Mouse (Mus musculus) cerebellum, adult 9-11 months (tissue): Measurements from ENCODE around the gene Arpc4.

ENCODE experiments used
- DNase-seq: peaks from one replicate; pipeline ENCODE4 v3.0.0; 2022

Gene Arpc4

DNA sequence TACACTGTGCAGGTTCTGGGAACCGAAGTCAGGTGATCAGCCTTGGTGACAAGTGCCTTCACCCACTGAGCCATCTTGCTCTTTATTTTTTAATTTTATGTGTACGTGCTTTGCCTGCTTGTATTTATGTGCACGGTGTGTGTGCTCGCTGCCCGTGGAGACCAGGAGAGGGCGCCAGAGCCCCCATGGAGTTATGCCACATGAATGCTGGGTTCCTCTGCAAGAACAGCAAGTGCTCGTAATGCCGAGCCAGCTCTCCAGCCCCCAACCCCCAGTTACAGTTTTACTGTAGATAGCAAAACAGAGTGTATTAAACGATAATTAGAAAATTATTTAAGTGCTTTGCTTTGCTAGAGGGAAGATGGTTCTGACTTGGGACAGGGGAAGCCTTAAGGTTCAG lies 28.8 kb downstream of the Arpc4 start:
- DNase-seq = no peak

DNA sequence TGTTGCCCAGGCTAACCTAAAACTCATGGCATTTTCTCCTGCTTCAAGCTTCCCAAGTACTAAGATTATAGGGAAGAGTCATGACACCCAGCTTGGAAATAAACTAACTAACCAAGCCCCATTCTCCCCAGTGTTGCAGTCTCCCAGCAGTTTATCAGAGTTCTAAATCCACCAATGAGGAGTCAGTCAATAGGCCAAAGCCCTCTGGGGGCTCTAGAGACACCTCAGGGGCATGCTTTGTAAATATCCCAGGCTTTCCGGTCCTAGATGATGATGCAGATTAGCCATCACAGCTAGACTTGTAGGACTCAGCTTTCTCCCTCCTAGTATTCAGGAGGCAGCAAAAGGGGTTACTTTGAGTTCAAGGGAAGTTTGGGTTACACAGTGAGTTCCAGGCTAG lies 32.1 kb downstream of the Arpc4 start:
- DNase-seq = no peak

DNA sequence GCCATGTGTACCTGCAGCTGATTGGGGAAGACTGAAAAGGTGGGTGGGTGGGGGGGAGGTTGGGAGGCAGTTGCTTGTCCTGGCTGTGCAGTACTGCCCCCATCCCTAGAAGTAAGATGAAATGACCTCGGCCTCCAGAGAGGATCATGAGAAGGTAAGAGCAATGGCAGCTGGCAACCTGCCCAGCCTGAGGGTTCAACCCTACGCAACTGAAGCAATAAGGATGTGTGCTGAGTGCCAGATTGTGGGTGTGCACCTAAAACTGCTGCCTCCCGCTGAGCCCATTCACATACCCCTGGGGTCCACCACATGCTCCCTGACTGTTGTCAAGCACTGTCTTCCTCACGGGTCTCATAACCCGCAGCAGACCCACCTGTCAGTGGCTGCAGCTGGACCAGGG lies 38.5 kb downstream of the Arpc4 start:
- DNase-seq = no peak

DNA sequence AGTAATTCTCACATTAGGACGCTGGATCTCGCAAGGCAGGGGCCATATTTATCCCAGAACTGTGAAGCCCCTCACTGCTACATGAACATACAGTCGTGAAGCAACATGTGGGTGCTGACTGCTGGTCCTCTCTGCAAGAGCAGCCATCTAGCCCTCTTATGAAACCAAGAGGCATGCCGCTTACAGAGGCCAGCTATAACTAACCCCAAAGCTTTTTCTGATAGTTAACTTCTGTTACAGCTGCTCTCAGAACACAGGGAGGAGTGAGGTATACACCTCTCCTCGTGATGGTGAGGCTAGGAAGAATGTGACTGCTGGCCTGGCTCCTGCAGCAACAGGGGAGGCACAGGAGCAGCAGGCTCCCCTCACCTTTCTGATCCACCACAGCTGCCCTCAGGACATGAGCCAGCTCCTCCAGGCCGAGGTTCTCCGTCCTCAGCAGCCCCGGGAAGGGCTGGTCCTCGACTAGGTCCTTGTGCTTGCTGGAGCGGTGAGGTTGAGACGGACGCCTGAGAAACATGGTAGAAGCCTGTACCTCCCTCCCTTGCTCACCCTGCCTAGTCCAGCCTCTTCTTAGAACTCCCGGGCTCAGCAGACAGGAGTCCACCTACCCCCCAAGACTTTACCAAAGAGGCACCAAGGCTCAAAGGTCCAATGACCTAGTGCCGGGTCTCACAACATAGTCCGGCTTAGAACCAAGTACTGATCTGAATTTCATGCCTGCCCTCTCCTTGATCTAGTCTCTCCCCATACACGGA lies 40.7 kb downstream of the Arpc4 start:
- DNase-seq = no peak

DNA sequence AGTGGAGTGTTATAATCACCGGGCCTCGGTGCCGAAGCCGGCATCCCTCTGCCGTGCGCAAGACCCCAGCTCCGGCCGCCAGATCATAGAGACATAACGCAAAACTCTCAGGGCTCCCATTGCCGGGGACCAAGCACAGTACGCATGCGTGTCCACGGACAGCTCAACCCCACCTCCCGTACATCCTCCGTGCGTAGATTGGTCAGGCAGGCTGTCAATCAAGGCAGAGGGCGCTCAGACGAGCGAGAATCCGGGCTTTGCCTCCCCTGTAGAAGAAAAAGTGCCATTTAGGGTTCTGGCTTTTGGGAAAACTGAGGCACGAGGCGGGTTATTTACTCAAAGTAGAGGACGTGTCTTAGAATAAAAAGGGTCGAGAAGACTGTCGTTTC lies 41.3 kb downstream of the Arpc4 start, which contains the start of gene Rpusd3:
Gene Rpusd3, minus strand, starts transcription at position 142 of the 389 bp plus-strand sequence.
- peak; percentile 97 for DNase-seq

DNA sequence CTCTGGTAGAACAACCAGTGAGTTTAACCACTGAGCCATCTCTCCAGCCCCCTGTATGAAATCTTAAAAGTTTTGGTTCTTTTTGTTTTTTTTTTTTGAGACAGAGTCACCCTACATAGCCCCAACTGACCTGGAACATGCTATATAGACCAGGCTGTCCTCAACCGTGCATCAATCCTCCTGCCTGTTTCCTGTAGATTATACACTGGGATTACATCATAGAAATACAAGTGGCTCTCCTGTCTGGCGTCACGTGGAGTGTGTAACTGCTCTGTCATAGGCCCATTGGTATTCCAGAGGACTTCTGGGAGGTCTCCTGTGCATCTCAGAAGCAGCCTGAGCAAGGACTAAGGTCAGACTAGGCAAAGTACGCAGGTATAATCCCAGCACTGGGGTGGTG lies 45.1 kb downstream of the Arpc4 start:
- DNase-seq = no peak

DNA sequence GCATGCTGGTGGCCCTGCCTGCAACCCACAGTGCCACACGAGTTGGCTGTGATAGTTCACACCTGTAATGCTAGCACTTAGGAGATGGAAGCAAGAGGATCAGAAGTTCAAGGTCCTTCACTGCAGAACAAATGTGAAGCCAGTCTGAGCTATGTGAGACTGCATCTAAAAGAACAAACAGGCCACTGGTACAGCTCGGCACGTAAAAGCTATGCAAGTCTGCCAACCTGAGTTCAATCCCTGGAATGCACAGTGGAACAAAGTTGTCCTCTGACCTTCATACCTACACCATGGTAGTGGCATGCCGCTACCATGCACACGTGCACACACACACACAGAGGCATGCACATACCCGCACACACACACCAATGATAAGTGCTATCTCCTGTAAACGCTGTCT lies 46.3 kb downstream of the Arpc4 start:
- no peak for DNase-seq

DNA sequence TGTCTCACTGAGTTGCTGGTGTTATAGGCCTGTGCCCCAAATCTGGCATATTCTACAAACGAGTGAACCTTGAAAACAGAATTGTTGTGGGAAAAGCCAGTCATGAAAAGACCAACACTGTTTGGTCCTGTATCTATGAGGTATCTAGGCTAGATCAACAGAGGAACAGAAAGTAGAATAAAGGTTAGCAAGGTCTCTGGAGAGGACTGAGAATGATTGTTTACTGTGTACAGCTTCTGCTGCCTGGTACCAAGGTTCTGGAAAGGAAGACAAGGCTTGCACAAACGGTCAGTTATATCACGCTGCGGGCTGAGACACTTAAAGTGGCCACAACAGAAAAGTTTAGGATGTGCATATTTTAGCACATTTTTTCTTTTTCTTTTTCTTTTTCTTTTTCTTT lies 48.8 kb downstream of the Arpc4 start:
- no peak for DNase-seq

DNA sequence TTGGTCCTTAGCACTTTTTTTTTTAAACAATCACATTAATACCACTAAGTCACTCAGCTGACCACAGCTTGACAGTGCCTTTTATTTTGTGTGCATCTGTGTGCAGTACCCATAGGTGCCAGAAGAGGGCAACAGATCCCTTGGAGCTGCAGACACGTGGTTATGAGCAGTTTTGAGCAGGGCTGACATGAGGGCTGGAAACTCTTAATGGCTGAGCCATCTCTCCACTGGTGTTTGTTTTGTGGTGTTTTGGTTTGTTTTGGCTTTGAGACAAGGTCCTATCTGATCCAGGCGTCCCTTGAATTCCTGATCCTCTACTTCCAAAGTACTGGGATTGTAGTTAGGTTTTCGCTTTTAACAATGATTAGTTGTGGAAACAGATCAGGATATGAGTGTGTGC lies 49.5 kb downstream of the Arpc4 start:
- no peak for DNase-seq

DNA sequence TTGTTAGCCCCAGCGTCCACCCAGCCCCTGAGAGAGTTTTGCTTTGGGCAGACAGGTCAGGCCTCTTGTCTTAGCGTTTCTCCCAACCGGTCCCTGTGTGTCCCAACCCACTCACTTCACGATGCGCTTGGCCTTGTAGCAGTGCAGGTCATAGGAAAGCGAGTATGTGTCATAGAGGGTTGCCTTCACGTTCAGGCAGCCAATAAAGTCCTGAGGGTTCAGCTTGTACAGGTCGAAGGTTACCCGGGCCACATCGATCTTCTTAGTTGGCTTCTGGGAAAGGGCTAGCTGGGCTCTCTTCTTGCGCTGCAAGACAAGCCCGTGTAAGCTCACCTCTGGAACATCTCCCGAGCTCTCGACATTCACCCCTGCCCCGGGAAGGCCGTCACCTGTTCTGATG lies 50.1 kb downstream of the Arpc4 start:
- DNase-seq = no peak

DNA sequence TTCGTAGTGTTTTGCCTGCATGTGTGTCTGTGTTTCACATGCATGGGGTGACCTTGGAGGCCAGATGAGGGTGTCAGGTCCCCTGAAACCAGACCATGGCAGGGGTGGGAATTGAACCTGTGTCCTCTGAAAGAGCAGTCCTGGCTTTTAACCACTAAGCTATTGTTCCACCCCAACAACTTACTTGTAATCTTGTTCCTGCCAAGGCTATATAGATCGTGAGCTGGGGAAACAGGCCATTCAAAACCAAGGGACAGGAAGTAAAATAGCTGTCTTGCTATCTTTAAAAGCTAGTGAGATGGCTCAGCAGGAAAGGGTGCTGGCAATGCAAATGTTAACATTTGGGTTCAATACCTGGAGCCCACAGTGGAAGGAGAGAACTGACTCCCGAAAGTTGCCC lies 52.0 kb downstream of the Arpc4 start:
- no peak for DNase-seq

DNA sequence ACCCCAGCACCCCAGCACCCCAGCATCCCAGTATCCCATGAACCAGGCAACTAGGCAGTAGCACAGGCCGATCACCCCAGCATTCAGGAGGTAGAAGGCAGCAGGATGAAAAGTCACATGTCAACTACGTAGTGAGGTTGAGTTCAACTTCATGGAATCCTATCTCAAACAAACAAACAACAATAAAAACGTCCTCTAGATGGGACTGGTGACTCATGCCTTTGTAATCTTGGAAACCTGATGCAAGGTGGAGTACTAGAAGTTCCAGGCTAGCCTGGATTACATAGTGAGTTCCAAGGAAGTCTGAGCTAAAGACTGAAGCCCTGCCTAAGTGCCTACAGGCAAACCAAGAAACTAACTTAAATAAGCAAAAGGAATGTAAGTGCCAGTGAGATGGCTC lies 52.9 kb downstream of the Arpc4 start:
- DNase-seq = no peak

DNA sequence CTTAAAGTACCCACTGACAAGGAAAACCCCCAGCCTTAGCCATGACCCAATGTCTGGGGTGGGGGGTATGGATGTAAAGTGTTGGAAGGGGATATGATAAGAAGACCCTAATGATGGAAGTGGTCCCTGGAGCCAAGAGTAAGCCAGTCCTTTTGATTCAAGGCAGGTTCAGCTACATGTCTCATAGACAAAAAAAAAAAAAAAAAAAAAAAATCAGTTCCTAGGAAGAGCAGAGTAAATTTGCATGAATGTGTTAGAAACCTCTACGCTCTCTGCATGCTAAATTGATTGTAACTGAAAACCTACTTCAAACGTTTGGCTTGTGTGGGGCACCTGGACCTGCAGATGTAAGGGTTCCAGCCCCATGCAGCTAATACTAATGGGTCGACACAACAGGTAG lies 53.9 kb downstream of the Arpc4 start:
- DNase-seq = no peak

DNA sequence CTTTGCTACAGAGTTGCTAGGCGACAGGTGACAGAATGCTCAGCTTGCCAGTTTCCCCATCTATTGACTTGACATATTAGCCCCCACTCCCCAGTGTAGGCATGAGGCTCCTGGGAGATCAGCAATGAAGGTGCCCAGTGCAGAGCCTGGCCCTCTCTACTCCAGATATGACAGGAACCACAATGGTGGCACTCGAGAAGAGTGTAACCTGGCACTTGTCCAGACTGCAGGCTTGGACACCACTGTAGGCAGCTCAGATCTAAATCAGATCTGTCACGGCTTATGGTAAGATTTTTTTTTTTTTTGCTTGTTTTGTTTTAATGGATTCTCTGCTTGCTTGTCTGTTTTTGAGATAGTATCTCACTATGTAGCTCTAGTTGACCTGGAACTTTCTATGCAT lies 55.7 kb downstream of the Arpc4 start:
- no peak for DNase-seq

DNA sequence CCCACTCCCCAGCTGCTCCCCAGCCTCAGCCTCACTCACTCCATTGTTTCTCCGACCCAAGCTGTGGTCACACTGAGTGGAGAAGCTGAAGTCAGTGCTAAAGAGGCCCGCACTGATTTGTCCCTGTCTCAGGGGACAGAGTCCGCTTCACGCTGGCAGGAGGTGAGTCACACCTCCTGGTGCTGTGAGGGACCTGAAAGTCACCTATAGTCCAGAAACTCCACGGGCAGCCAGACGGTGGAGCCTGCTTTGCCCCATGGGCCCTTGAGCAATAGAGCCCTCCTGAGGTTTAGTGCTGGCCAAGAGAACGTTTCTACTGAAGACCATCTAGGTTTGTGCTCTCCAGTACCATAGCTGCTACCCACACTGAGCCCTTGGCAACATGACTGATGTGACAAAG lies 56.8 kb downstream of the Arpc4 start:
- DNase-seq = no peak

DNA sequence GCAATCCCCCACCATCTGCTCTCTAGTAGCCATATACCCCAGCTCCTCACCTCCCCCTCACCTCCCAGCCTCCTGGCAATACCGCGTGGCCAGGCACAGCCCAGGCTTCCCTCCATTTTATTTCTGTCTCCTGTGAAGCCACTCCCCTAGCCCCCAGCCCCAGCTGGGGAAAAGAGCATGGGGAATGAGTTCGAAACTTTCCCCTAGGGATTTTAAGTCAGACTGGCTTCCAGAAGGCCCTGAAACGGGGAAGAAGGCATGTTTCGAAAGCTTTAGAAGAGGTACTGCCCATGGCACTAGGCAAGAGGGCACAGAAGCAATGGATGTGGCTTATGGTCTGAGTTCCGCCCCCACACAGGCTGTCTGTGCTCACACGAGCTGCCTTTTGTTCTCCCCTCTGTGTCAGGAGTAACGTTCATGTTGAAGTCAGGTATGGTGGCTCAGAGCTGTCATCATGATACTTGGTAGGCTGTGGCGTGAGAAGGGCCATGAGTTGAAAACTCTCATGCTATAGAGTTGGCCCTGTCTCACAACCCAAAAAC lies 57.8 kb downstream of the Arpc4 start, which contains the start of gene Cidec:
Gene Cidec, minus strand, starts transcription at position 97 of the 542 bp plus-strand sequence.
- DNase-seq = no peak

DNA sequence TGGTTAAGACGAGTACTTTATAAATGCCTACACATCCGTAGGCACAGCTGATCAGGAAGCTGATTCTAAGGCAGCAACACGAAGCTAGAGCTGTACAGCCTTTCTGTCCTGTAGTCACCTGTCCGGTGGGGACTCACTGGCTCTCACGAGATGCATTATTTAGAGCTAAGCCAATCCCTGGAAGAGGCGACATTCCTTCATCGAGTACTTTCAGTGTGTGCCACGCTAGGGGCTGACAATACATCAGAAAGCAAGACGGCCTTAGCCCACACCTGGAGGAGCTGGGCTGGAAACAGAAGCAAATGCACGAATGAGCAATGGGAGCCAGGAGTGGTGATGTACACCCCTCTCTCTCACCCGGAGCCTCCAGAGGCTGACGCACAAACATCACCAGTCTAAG lies 59.2 kb downstream of the Arpc4 start:
- no peak for DNase-seq

DNA sequence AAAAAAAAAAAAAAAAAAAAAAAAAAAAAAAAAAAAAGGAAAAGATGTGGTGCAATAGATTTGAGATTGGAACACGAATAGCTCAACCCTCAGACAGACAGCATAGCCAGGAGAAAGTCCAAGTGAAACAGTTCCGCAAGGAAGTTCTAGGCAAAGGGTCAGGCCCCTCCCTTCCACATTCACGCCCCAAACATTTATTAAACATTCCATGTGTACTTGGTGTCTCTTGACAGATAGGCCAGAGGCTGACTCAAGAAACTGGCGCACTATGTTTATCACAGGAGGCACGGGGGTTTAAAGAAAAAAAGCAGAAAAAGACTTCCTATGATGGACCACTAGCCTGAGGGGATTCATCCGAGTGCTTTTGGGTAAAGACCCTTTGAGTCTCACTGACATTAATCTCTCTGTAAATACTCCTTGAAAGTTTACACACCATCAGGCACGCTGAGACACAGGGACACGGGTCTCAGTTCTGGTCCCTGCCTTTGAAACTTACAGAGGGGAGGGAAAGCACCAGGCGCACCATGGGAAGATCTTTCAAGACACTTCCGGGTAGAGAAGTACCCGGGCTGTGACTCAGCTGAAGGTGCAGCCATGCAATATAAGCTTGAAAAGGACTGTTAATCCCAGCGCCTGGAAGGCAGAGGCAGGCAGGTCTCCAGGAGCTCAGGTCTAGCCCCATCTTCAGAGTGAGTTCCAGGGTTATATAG lies 61.0 kb downstream of the Arpc4 start:
- DNase-seq = no peak
